ENCODE assay signal across 22 mouse cellular contexts in genomic region chr13:75426971-75427370, GRCm38 (mm10).
A peak's percentile ranks its signal among the peaks of the same experiment; 100 is the strongest.
DNase-seq lines count a peak whose midpoint lies in the region; ATAC-seq and TF ChIP-seq lines count a peak whose summit lies in the region.
"Had no signal": no experiment of that assay in that cellular context is flagged by ENCODE, and none has a peak within 500 bp of the region (broad histone marks: within the 10 kb centered on the region; RNA-seq: fewer than 3 reads in every experiment).

No protein-coding gene starts in this region.

- ATAC-seq in forebrain, postnatal 0 days, result no peak
- ATAC-seq in kidney, embryonic 15.5 days (replicated peaks; ENCODE audit: low FRiP score), result no peak
- no peak for ATAC-seq in midbrain, postnatal 0 days (ENCODE audit: low FRiP score)
- no peak; the same call in 1 of the 2 replicates for ATAC-seq in midbrain, embryonic 15.5 days (replicated peaks)

- no peaks in the 10 kb centered on the region for H3K9me3 ChIP-seq in forebrain, postnatal 0 days (ENCODE audit: low read length)
- no peaks in the 10 kb centered on the region for H3K9me3 ChIP-seq in forebrain, embryonic 10.5 days
- no peaks in the 10 kb centered on the region for H3K9me3 ChIP-seq in kidney, embryonic 15.5 days (replicated peaks)
- H3K9me3 ChIP-seq in midbrain, postnatal 0 days (ENCODE audit: low read length), result no peaks in the 10 kb centered on the region
- no peaks in the 10 kb centered on the region for H3K9me3 ChIP-seq in midbrain, embryonic 15.5 days
- H3K9me3 ChIP-seq: heart, embryonic 15.5 days; limb, embryonic 15.5 days; megakaryocyte, embryonic 14.5 days; neural tube, embryonic 12.5 days had no signal

- H3K4me1 ChIP-seq in forebrain, postnatal 0 days (ENCODE audit: insufficient read depth), result no peaks in the 10 kb centered on the region
- no peaks in the 10 kb centered on the region for H3K4me1 ChIP-seq in forebrain, embryonic 10.5 days
- H3K4me1 ChIP-seq in kidney, embryonic 15.5 days, result no peaks in the 10 kb centered on the region
- H3K4me1 ChIP-seq in midbrain, postnatal 0 days (ENCODE audit: insufficient read depth, low read length), result no peaks in the 10 kb centered on the region
- no peaks in the 10 kb centered on the region for H3K4me1 ChIP-seq in midbrain, embryonic 15.5 days
- H3K4me1 ChIP-seq: heart, embryonic 15.5 days; limb, embryonic 15.5 days; megakaryocyte, embryonic 14.5 days; neural tube, embryonic 12.5 days had no signal

- H3K9ac ChIP-seq in forebrain, postnatal 0 days, result no peak overlapping the region
- H3K9ac ChIP-seq in kidney, embryonic 15.5 days, result no peak overlapping the region
- no peak overlapping the region for H3K9ac ChIP-seq in midbrain, postnatal 0 days (replicated peaks; ENCODE audit: low read length, poor library complexity, severe bottlenecking)
- no peak overlapping the region for H3K9ac ChIP-seq in midbrain, embryonic 15.5 days
- H3K9ac ChIP-seq: heart, embryonic 15.5 days; limb, embryonic 15.5 days; liver, embryonic 14.5 days; lung, embryonic 14.5 days; neural tube, embryonic 12.5 days had no signal

- no peak for TF ChIP-seq CTCF in forebrain, postnatal 0 days (IDR thresholded peaks at IDR 0.05; ENCODE audit: low read depth)
- TF ChIP-seq CTCF in midbrain, postnatal 0 days (IDR thresholded peaks at IDR 0.05), result no peak

- no peaks in the 10 kb centered on the region for H3K36me3 ChIP-seq in forebrain, postnatal 0 days (ENCODE audit: insufficient read depth)
- H3K36me3 ChIP-seq in forebrain, embryonic 10.5 days (replicated peaks), result no peaks in the 10 kb centered on the region
- no peaks in the 10 kb centered on the region for H3K36me3 ChIP-seq in kidney, embryonic 15.5 days
- no peaks in the 10 kb centered on the region for H3K36me3 ChIP-seq in midbrain, postnatal 0 days (ENCODE audit: insufficient read depth, low read length)
- no peaks in the 10 kb centered on the region for H3K36me3 ChIP-seq in midbrain, embryonic 15.5 days (replicated peaks)
- H3K36me3 ChIP-seq: heart, embryonic 15.5 days; limb, embryonic 15.5 days; neural tube, embryonic 12.5 days had no signal

- peak; percentile 65 to 74 for DNase-seq in cerebellum, postnatal 10 days
- DNase-seq in cerebellum, adult 9-10 months, result no peak
- peak; percentile 1 for DNase-seq in forebrain, postnatal 0 days
- DNase-seq in forebrain, embryonic 10.5 days (ENCODE audit: extremely low spot score, low spot score), result no peak
- peak; percentile 16 for DNase-seq in kidney, adult 9 months
- peak; percentile 84 for DNase-seq in midbrain, postnatal 0 days (ENCODE audit: low spot score)
- DNase-seq: adrenal gland, postnatal 10 days; cerebellum, adult 2 months; heart, postnatal 36 days; layer of hippocampus, adult 9-11 months; lung, embryonic 14.5 days; lung, postnatal 36 days; right cerebral cortex, adult 18-20 months; right cerebral cortex, postnatal 4 days; thymus, postnatal 25 days had no signal

- WGBS in forebrain, postnatal 0 days, result 27% methylated on average over 3 of the region's 3 CpGs
- WGBS in forebrain, embryonic 10.5 days, result 42% methylated on average over 3 of the region's 3 CpGs
- 66% methylated on average over 3 of the region's 3 CpGs for WGBS in kidney, embryonic 15.5 days
- WGBS in midbrain, postnatal 0 days, result 12% methylated on average over 3 of the region's 3 CpGs
- WGBS in midbrain, embryonic 15.5 days, result 11% methylated on average over 3 of the region's 3 CpGs

- no peak overlapping the region for H3K27ac ChIP-seq in forebrain, postnatal 0 days (ENCODE audit: low read depth, low read length)
- H3K27ac ChIP-seq in forebrain, embryonic 10.5 days, result no peak overlapping the region
- H3K27ac ChIP-seq in kidney, embryonic 15.5 days, result no peak overlapping the region
- H3K27ac ChIP-seq in midbrain, postnatal 0 days (ENCODE audit: low read depth, low read length), result no peak overlapping the region
- H3K27ac ChIP-seq in midbrain, embryonic 15.5 days, result no peak overlapping the region
- H3K27ac ChIP-seq: heart, embryonic 15.5 days; limb, embryonic 15.5 days; liver, embryonic 14.5 days; neural tube, embryonic 12.5 days had no signal

- H3K27me3 ChIP-seq in forebrain, postnatal 0 days (ENCODE audit: insufficient read depth, low read length), result no peaks in the 10 kb centered on the region
- no peaks in the 10 kb centered on the region for H3K27me3 ChIP-seq in forebrain, embryonic 10.5 days (ENCODE audit: poor library complexity, severe bottlenecking)
- H3K27me3 ChIP-seq in kidney, embryonic 15.5 days, result no peaks in the 10 kb centered on the region
- H3K27me3 ChIP-seq in midbrain, postnatal 0 days (ENCODE audit: insufficient read depth, low read length), result no peaks in the 10 kb centered on the region
- H3K27me3 ChIP-seq in midbrain, embryonic 15.5 days (replicated peaks), result no peaks in the 10 kb centered on the region
- H3K27me3 ChIP-seq: heart, embryonic 15.5 days; limb, embryonic 15.5 days; megakaryocyte, embryonic 14.5 days; neural tube, embryonic 12.5 days had no signal

- H3K4me2 ChIP-seq in forebrain, postnatal 0 days (ENCODE audit: low read depth), result no peak overlapping the region
- no peak overlapping the region for H3K4me2 ChIP-seq in kidney, embryonic 15.5 days
- H3K4me2 ChIP-seq in midbrain, postnatal 0 days (ENCODE audit: low read depth, low read length, poor library complexity, severe bottlenecking), result no peak overlapping the region
- no peak overlapping the region for H3K4me2 ChIP-seq in midbrain, embryonic 15.5 days
- H3K4me2 ChIP-seq: heart, embryonic 15.5 days; limb, embryonic 15.5 days; lung, embryonic 14.5 days; neural tube, embryonic 12.5 days had no signal

- no peak overlapping the region for H3K4me3 ChIP-seq in forebrain, postnatal 0 days (ENCODE audit: low read depth, low read length)
- no peak overlapping the region for H3K4me3 ChIP-seq in forebrain, embryonic 10.5 days
- no peak overlapping the region for H3K4me3 ChIP-seq in kidney, embryonic 15.5 days (replicated peaks)
- H3K4me3 ChIP-seq in midbrain, postnatal 0 days (ENCODE audit: low read depth, low read length), result no peak overlapping the region
- H3K4me3 ChIP-seq in midbrain, embryonic 15.5 days, result no peak overlapping the region
- H3K4me3 ChIP-seq: heart, embryonic 15.5 days; limb, embryonic 15.5 days; megakaryocyte, embryonic 14.5 days; neural tube, embryonic 12.5 days had no signal

Comparison
In these comparisons a context has a peak if more than half of its experiments do, and no peak if none do; other contexts are left out.
1. DNase-seq: peak in cerebellum, postnatal 10 days (2 of 2), forebrain, postnatal 0 days (single experiment), kidney, adult 9 months (single experiment) and midbrain, postnatal 0 days (single experiment); none in cerebellum, adult 9-10 months (single experiment) and forebrain, embryonic 10.5 days (single experiment).